Mouse (Mus musculus): Measurements from ENCODE around the gene Trp73.
A peak's percentile ranks its signal among the peaks of the same experiment; 100 is the strongest.

Trp73 gene

DNA sequence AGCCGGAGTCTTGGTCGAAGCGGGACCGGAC lies at the start of gene Trp73:
Gene Trp73 (minus strand): TSS at position 27 of the 31 bp plus-strand sequence.
- no peak for DNase-seq (ENCODE audit: low spot score in 2 of 2)

DNA sequence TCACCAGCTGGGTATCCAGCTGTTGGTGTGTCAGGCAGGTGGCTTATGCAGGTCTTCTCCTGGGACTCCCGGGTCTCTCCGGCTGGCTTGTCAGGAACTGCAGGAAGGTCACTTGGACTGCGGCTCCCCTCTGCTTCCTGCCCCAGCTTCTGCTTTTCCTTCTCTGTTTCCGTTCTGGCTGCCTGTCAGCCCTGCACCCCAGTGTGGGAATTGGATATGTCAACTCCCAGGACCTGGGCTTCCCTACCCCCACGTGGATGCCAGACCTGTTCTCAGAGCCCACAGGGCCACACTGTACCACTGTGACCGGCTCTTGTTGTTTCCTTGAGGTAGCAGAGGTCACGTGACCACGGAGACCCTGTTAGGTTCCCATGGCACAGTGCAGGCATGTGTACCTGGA lies 48.9 kb upstream of the Trp73 start:
- DNase-seq (ENCODE audit: low spot score in 2 of 2), result no peak

DNA sequence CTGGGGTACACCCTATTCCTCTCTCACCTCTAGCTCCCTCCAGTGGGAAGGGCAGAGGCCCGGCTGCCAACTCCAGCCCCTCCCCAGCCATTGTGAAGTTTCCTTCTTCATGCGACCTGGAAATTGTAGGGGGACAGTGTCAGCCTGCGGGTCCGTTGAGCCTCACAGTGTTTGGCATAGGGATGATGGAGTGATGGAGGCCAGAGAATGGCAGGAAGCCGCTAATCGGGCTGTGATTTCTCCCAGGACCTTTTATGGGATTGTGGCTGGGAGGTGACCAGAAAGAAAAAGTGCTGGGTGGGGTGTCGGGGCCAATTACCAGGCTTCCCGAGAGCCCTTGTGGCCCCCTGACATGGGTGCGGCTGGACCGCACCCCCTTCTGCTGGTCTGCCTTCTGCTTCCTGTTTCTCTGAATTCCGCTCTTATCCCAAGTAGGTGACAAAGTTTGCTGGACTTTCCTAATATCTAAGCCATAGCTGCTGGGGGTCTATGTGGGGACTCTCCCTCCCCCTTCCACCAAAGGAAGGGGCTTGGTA lies 46.1 kb upstream of the Trp73 start:
- DNase-seq (ENCODE audit: low spot score in 2 of 2), result no peak

DNA sequence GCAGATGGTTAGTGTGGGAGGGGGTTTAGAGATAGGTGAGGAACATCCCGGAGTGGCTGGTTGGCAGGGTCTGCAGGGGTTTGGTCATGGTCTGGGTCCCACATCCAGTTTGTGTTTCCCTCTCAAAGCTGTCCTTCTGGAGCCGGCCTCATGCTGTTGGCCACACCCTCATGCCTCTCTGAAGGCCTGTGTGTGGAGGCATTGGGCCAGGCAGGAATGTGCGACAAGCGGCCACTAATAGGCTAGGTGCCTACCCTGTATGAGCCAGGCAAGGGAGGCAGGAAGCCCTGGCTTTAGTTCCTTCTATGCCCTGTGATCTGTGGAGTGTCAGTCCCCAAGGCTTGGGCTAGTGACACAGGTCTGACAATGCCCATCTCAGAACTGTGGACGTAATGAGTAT lies 45.0 kb upstream of the Trp73 start:
- no peak for DNase-seq (ENCODE audit: low spot score in 2 of 2)

DNA sequence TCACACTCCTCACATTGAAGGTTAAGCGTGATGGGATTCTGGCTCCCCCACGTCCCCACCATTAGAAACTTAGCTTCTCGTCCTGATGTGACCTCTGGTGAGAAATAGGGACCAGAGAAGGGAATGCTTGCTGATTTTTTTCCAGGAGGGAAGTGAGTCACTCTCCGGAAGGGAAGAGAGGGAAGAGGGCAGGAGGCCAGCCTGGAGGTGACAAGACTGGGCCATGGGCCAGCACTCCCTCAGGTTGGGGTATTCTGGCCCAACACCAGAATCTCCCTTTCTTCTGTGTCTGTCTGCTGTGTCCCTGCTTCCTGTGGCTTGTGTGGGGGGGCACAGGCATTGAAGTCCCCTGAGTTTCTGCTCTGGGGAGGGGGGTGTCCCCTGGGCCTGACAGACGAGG lies 43.6 kb upstream of the Trp73 start:
- DNase-seq (ENCODE audit: low spot score in 2 of 2), result no peak

DNA sequence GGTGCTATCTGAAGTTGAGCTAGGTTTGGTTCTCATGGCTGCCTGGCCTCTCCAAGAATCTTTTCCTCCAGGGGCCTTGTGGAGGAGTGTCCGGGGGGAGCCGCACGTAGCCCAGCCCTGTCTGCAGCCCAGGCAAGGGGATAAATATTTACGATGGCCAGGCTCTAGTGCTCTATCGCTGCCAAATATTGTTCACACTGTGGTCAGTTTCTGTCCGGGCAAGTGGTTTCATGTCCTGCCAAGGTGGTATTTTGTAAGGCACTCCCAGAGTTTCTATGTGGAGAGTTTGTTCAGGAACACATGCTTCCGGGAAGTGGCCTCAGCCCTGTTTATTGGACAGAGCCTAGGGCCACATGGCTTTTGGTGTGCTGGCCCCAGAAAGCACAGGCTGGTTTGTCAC lies 41.0 kb upstream of the Trp73 start:
- DNase-seq (ENCODE audit: low spot score in 2 of 2), result no peak

DNA sequence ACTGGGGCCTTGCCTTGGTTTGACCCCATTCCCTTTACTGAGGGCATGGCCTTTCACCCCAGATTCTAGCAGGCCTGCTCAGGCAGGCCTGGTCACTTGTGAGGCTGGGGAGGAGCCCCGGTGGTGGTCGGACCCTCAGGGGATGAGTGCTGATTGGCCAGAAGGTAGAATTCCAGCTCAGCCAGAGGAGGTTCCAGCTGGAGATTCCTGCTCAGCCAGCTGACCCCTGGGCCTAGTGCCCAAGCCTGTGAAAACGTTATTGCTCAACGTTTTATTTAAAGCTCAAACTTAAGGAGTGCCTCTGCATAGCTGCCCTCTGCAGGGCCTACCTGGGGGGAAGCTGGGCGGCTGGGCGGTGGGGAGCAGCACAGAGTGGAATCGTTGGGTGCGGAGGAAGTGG lies 37.2 kb upstream of the Trp73 start:
- DNase-seq (ENCODE audit: low spot score in 2 of 2), result no peak

DNA sequence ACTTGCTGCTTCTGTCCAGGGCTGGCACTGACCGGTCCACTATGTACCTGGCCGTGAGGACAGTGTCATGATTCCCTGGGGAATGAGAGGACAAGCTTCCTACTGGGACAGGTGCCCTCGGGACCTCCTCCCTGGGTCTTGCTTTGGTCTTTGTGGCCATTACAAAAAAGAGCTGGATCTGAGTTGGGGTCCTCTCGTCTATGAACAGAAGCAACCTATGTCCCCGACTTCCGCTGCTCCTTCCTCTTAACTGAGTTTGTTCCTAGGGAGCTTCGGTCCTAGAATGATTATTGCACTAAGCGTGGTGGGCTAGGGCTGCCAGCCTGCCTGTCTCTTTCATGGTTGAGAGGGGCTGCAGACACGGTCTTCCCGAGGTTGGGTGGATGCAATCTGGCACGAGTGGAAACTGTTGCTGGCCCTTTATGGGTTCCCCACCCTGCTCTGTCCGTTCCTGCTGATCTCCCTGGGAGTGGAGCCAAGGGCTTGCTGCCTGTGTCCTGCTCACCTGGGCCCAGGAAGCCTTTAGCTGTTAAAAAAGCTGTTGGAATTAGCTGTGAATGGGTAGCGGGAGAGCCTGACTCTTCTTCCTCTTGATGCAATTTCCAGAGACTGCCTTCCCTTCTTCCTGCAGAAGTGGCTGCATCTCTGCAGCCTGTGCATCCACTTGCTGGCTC lies 32.1 kb upstream of the Trp73 start:
- no peak for DNase-seq (ENCODE audit: low spot score in 2 of 2)

DNA sequence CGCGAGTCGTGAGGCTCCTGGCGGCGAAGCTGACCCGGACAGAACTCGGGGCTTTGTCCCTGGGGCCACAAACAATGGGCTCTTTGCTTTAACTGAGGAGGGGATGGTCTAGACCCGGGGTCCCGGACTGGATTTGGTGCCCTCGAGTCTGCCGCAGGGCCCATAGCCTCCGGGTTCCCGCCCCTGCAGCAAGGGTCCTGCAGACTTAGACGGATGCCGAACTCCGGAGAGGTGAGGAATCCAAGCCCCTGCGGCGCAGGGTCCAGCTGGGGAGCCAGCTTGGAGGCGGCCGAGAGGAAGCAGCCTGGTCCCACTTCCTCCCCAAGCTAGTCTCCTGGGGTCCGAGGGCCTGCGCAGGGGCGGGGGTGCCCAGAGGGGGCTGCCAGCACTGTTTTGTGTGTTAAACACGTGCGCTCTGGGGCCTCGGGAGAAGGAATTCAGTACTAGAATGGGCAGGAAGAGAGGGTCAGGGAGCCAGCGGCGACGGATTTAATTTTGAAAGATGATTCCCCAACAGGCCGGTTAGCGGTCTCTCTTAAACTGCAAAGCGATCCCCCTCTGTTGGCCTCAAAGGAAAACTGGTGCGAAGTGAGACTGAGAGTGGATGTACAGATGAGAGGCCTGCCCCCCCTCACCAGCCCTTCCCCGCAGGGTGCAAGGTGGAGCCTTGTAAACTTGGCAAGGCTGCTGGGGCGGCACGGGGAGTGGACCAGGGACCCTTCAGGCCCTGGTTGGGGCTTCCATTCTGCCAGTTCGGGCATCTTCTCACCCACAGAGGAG lies 31.3 kb upstream of the Trp73 start:
- DNase-seq (ENCODE audit: low spot score in 2 of 2), result no peak

DNA sequence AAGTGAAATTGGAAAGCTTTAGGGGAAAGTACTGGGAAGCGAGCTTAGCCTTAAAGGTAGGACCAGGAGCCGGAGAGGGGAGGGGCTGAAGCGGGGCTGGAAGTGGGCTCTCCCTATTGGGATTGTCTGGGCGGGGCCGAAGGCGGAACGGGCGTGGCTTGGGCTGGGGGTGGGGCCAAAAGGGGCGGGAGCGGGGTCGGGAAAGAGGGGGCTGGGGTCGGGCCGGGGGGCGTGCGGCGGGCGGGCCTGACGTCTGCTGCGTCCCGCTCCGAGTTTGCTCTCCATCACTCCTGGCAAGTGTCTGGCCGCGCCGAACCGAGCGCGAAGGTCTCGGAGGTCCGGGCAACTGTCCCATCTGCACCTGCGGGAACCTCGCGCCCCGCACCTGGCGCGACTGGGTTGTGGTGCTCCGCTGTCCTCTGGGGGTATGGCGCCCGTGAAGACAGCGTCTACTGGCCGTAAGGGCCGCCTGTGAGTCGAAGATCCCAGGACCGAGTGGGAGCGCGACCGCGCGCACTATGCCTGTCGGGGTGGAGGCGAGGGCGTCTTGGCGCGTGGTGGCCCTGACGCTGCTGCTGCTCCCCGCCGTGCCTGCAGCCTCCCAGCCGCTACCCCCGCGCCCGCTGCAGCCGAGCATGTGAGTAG lies 30.6 kb upstream of the Trp73 start, which contains the start of gene Megf6:
Gene Megf6 (plus strand): TSS at position 225 of the 645 bp plus-strand sequence.
- no peak for DNase-seq (ENCODE audit: low spot score in 2 of 2)

DNA sequence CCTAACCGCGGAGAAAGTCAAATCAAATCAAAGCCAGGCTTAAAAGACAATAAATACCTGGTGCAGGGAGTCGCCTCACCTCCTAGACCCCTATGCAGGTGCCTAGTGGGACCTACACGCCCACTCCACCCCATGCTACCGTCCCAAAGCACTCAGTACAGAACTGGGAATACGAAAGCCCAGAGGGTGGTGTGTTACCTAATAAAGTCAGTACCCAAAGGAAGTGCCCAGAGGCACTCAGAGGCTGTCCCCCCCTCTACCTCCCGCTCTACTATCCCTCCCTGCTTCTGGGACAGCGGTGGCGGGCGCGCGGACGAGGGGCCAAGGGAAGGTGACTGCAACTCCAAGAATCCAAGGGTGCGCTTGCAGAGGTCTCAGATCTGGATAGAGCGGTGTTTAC lies 30.0 kb upstream of the Trp73 start:
- DNase-seq (ENCODE audit: low spot score in 2 of 2), result no peak

DNA sequence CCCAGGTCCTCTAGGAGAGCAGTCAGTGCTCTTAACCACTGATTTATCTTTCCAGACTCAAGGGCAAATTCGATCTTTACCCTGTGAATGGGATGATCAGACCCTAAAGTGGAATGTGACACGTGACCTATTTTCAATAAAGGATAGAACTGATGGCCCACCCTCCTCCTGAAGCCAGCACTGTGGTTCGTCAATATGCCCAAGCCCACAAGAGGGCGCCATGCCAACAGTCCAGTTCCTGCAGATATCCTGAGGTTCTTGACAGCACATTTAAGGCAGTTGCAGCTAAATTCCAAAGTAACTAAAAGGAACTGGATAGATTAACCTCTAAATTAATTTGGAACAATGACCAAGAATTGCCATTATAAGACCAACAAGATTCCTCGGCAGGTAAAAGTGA lies 27.0 kb upstream of the Trp73 start:
- DNase-seq (ENCODE audit: low spot score in 2 of 2), result peak in 1 of 2 experiments; percentile 49

DNA sequence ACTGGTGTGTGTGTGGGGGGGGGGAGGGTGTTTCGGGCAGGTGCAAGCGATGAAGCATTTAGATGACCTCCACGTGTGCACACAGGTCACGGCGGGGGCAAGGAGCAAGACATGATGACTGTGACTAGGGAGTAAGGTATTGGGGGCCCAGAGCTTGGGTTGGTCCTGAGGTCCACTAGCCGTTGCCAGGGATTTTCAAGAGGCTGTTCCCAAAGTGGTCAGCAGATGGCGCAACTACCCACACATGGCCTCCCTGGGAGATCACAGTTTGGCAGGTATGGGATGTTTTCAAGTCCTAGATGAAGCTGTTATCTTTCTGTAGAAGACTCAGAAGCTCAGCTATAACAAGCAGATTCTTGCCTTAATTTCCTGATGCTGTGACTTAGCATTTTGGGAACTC lies 23.3 kb upstream of the Trp73 start:
- peak in 1 of 2 experiments; percentile 70 for DNase-seq (ENCODE audit: low spot score in 2 of 2)

DNA sequence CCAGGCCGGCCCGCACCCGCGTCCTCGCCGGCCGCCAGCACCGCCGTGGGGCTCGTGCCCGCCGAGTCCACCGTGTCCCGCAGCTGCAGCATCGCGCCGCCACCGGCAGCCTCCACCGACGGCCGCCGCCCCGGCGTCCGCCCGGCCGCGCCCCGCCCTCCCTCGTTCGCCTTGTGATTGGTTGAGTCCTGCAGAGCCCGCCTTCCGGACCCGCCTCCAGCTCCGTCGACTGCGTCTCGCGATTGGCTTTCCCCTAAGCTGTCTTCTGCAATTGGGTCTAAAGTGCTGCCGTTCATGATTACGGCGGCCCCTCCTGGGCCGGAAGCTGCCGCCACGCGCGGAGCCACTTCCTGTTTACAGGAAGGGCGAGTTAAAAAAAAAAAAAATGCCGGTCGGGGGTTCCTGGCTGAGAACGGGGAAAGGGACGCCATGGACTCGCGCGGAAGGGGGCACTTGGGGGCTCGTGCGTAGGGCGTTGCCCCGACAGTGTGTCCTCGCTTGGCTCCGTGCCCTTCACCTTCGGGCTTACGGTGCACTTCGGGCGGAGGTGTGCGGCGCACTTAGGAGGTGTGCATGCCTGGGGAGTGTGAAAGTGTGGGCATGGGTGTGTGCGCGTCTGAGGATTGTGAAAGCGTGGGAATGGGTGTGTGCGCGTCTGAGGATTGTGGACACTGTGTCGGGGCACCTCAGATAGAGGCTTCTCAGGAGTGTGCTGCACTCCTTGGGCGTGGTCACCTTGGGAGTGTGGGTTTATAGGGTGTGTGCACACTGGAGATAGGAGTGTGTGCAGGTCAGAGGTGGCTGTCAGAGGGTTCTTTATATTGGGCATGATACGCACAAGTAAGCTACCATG lies 20.8 kb upstream of the Trp73 start, which contains the start of gene Tprgl:
Gene Tprgl (minus strand): TSS at position 129 of the 853 bp plus-strand sequence.
- DNase-seq (ENCODE audit: low spot score in 2 of 2), result peak; percentile 92 to 97

DNA sequence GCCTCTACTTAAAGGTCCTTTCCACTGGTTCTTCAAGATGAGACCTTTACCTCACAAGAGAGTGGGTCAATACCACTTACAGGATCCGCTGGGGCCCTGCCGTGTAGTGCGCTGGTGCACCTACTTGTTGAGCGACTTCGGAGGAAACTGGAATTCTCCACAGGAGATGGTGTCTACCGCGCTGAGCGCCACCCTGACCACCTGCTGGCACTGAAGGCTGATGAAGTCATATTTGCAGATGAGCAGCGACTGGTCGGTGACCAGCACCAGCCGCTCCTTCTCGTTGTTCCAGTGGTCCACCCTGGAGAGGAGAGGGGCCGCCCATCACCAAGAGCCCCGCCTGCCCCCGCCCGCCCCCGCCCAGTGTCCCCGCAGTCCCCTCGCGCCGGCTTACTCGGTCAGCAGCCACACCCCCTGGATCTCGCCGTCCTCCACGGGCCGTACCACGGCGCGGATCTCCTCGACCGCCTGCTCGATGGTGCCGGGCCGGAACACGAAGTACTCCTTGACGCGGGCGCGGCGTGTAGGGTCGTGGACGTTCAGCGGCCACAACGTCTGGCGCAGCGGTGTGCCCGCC lies 20.0 kb upstream of the Trp73 start:
- DNase-seq (ENCODE audit: low spot score in 2 of 2), result peak in 1 of 2 experiments; percentile 41

DNA sequence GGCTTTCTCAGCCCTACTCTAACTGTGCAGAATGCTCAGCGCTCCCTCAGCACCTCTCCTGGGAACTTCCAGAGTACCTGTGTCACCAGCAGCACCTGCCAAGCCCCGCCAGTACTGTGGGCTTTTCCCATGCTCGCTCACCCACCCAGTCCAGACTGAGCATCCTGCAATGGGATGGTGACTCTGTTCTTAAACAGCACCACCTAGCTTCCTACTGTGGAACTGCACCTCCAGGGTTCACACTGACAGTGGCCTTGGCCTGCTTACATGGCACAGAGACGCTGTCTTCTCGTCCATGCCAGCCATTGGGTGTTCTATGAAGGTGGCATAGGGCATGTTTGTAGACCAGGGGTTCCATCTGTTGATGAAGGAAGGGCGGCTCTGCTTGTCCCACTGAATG lies 19.0 kb upstream of the Trp73 start:
- peak; percentile 47 to 89 for DNase-seq (ENCODE audit: low spot score in 2 of 2)

DNA sequence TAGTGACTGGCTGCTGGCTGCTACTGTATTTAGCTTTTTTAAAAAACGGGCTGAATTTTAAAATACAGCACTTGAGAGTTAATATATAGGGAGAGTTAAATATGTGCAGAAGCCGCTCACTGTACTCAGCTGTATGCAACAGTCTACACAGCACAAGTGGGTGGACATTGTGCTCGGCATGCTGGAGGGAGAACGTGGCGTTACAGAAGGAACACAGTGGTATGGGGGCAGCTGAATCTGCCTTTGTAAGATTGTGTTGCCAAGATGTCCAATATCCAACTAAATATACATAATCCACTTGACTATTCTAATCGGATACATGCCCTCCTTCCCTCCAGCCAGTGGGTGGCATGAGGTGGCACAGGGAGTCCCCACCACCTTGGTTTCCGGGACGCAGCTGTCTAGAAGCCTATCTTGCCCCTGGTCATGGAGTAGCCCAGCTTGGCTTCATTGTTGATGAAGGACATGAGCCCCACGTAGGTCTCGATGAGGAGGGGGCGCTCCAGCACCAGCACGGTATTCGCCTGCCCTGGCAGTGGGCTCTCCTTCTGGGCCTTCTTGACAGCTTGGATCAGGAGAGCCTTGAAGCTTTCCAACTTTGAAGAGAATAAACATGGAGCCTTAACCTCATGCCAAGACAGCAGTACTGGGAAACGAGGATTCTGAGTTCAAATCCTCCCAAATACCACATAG lies 18.1 kb upstream of the Trp73 start:
- DNase-seq (ENCODE audit: low spot score in 2 of 2), result no peak

DNA sequence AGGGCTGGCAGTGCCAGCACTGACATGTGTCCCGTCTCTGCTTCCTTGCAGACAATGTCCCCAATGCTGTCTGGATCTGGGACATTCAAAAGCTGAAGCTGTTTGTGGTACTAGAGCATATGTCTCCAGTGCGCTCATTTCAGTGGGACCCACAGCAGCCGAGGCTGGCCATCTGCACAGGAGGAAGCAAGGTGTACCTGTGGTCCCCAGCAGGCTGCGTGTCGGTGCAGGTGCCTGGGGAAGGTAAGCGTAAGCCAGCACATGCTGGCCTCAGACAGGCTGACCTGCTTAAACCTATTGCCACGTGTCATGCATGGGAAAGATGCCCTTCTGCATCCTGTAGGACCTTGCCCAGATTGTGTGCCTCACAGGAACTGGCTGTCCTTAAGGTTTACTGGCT lies 16.0 kb upstream of the Trp73 start:
- no peak for DNase-seq (ENCODE audit: low spot score in 2 of 2)

DNA sequence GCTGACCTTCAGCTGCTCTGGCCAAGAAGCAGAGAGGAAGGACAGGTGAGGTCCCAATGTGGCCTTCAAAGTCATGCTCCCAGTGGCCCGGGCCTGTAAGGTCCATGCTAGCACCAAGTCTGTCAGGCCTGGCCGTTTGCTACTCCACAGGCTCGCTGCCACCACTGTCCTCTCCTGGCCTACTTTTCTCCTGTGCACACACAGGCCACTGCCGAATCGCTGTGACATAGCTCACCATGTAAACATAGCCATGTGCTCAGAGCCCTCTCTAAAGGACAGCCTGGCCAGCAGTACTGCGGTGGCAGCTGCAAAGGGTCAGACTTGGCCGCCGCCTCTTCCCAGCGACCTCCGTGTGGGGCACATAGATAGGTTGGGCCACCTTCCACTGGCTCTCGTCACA lies 14.1 kb upstream of the Trp73 start:
- DNase-seq (ENCODE audit: low spot score in 2 of 2), result no peak

DNA sequence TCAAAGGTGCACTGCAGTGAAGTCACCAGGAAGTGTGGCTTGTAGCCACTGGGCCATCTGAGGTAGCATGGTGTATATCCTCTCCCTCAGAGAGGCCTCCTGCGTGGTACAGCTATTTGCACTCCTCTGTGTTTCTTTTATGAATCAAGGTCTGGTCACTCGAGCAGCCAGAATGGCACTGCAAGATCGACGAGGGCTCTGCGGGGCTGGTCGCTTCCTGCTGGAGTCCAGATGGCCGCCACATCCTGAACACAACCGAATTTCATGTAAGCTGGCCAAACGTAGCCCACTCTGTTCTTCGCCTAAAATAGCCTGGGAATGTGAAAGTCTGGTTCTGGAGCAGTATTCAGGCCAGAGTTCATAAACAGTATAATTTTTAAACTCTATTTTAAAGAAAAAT lies 6.3 kb upstream of the Trp73 start:
- no peak for DNase-seq (ENCODE audit: low spot score in 2 of 2)

DNA sequence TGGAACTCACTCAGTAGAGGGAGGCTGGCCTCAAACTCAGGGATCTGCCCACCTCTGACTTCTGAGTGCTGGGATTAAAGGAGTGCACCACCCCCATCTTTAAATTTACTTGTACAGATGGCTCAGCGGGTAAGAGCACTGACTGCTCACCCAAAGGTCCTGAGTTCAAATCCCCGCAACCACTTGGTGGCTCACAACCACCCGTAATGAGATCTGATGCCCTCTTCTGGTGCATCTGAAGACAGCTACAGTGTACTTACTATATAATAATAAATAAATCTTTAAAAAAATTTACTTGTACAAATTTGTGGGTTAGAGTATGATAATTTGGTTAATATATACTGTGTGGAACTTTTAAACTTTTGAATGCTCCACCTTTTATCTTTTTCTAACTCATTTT lies 4.7 kb upstream of the Trp73 start:
- DNase-seq (ENCODE audit: low spot score in 2 of 2), result no peak
